Mouse (Mus musculus): ENCODE measurements around the gene Ppp1r12c.

Ppp1r12c gene

GRCm38 (mm10) chr7:4492284-4493224, 8.9 kb downstream of the Ppp1r12c start:
- peak; percentile 19 for DNase-seq (ENCODE audit: low read depth)

- DNase-seq (ENCODE audit: low read depth) = no peak
Measured at GRCm38 (mm10) chr7:4491308-4491707, 10.2 kb downstream of the Ppp1r12c start.

- no peak for DNase-seq (ENCODE audit: low read depth)
Measured at GRCm38 (mm10) chr7:4482281-4482680, 19.2 kb downstream of the Ppp1r12c start.

- DNase-seq (ENCODE audit: low read depth) = peak; percentile 76
Measured at GRCm38 (mm10) chr7:4479674-4480073, 21.8 kb downstream of the Ppp1r12c start.

GRCm38 (mm10) chr7:4478796-4479291, 22.6 kb downstream of the Ppp1r12c start:
- DNase-seq (ENCODE audit: low read depth) = no peak

- DNase-seq (ENCODE audit: low read depth) = peak; percentile 91
Measured at GRCm38 (mm10) chr7:4478021-4478795, 23.3 kb downstream of the Ppp1r12c start.

GRCm38 (mm10) chr7:4473940-4474339, 27.5 kb downstream of the Ppp1r12c start:
- no peak for DNase-seq (ENCODE audit: low read depth)

- peak; percentile 89 for DNase-seq (ENCODE audit: low read depth)
Measured at GRCm38 (mm10) chr7:4471179-4471555, 30.3 kb downstream of the Ppp1r12c start.

GRCm38 (mm10) chr7:4470275-4471178, 31.0 kb downstream of the Ppp1r12c start:
- peak; percentile 47 for DNase-seq (ENCODE audit: low read depth)

GRCm38 (mm10) chr7:4467801-4468200, 33.7 kb downstream of the Ppp1r12c start:
- no peak for DNase-seq (ENCODE audit: low read depth)

- DNase-seq (ENCODE audit: low read depth) = no peak
Measured at GRCm38 (mm10) chr7:4464194-4464824, 37.2 kb downstream of the Ppp1r12c start.

- no peak for DNase-seq (ENCODE audit: low read depth)
Measured at GRCm38 (mm10) chr7:4460576-4461434, 40.7 kb downstream of the Ppp1r12c start, which contains the start of gene Eps8l1. Gene Eps8l1, plus strand, starts transcription at chr7:4460674.

GRCm38 (mm10) chr7:4452644-4453043, 48.8 kb downstream of the Ppp1r12c start:
- no peak for DNase-seq (ENCODE audit: low read depth)

GRCm38 (mm10) chr7:4449211-4449610, 52.3 kb downstream of the Ppp1r12c start:
- DNase-seq (ENCODE audit: low read depth) = no peak

- peak; percentile 22 for DNase-seq (ENCODE audit: low read depth)
Measured at GRCm38 (mm10) chr7:4448439-4448838, 53.0 kb downstream of the Ppp1r12c start.

GRCm38 (mm10) chr7:4447138-4447537, 54.3 kb downstream of the Ppp1r12c start:
- DNase-seq (ENCODE audit: low read depth) = peak; percentile 18

- DNase-seq (ENCODE audit: low read depth) = peak; percentile 93
Measured at GRCm38 (mm10) chr7:4445216-4445791, 56.2 kb downstream of the Ppp1r12c start, which contains the start of gene Rdh13. Gene Rdh13, minus strand, starts transcription at chr7:4445649.

- peak; percentile 57 for DNase-seq (ENCODE audit: low read depth)
Measured at GRCm38 (mm10) chr7:4440549-4440948, 60.9 kb downstream of the Ppp1r12c start.

- DNase-seq (ENCODE audit: low read depth) = no peak
Measured at GRCm38 (mm10) chr7:4437721-4438120, 63.8 kb downstream of the Ppp1r12c start.

- DNase-seq (ENCODE audit: low read depth) = no peak
Measured at GRCm38 (mm10) chr7:4432026-4432425, 69.5 kb downstream of the Ppp1r12c start.

All from NIH3T3 (cell line).